Mouse (Mus musculus) cortical plate, adult 2 months (tissue): Measurements from ENCODE around the gene Csrnp1.

Experiments used
- CTCF ChIP-seq: fragments of 200-500 bp; IDR thresholded peaks from 2 replicates; pipeline ENCODE4 v1.5.1; 2011; ENCODE audit warnings: mild to moderate bottlenecking, control low read depth, low read length; ENCODE audit not compliant: insufficient read depth; ENCODE audit errors: extremely low read depth
- POLR2A ChIP-seq: fragments of 200-500 bp; IDR thresholded peaks from 2 replicates; pipeline ENCODE4 v1.6.1; 2011; ENCODE audit warnings: mild to moderate bottlenecking, low read length, control low read depth; ENCODE audit not compliant: insufficient read depth; ENCODE audit errors: extremely low read depth

- TF ChIP-seq CTCF (no peak), POLR2A (no peak)
These were observed 1.6 kb upstream of the Csrnp1 start for GRCm38 (mm10) chr9:119985881-119986574.
